Mouse (Mus musculus) G1E (cell line): ENCODE results near the gene Timd4. TPM values are rescaled to one million over a fixed set of nuclear protein-coding genes. Genes with fewer than 3 reads are reported as not detected.

Experiments
- ATAC-seq: 2 replicates; pipeline ENCODE4 v1.8.0; 2016; ENCODE audit warnings: mild to moderate bottlenecking; ENCODE audit not compliant: insufficient number of reproducible peaks, poor library complexity, low FRiP score, severe bottlenecking; ENCODE audit errors: extremely low read depth
- DNase-seq: peaks from one replicate; pipeline ENCODE4 v3.0.0; 2012; ENCODE audit warnings: low spot score
- H3K27me3 ChIP-seq: 2 replicates; pipeline ENCODE4 v1.6.1; 2012; ENCODE audit warnings: mild to moderate bottlenecking, low read length, inconsistent platforms; ENCODE audit not compliant: insufficient read depth
- H3K36me3 ChIP-seq: replicated peaks from 2 replicates; pipeline ENCODE3; 2012; ENCODE audit warnings: mild to moderate bottlenecking, inconsistent platforms
- H3K4me1 ChIP-seq: 2 replicates; pipeline ENCODE4 v1.6.1; 2012; ENCODE audit warnings: low read depth, low read length, inconsistent platforms, mixed read lengths; ENCODE audit not compliant: insufficient read depth
- H3K4me3 ChIP-seq: 2 replicates; pipeline ENCODE4 v1.5.1; 2012; ENCODE audit warnings: low read depth, mild to moderate bottlenecking, inconsistent platforms, low read length, moderate library complexity, mixed read lengths
- H3K9me3 ChIP-seq: replicated peaks from 2 replicates; pipeline ENCODE4 v1.6.1; 2012; ENCODE audit warnings: inconsistent platforms
- CTCF ChIP-seq: IDR thresholded peaks from 2 replicates; pipeline ENCODE4 v1.5.1; 2012; ENCODE audit warnings: low read depth, low read length, inconsistent platforms, mixed read lengths
- GATA1 ChIP-seq: IDR thresholded peaks from 2 replicates; pipeline ENCODE4 v1.6.1; 2012; ENCODE audit warnings: borderline replicate concordance, low read length, inconsistent platforms, mixed read lengths
- GATA2 ChIP-seq: IDR thresholded peaks from 2 replicates; pipeline ENCODE4 v1.6.1; 2012; ENCODE audit warnings: low read depth, low read length, inconsistent platforms, borderline replicate concordance
- POLR2AphosphoS5 ChIP-seq: IDR thresholded peaks from 2 replicates; pipeline ENCODE4 v1.6.1; 2012; ENCODE audit warnings: low read depth, low read length, inconsistent platforms; ENCODE audit not compliant: insufficient replicate concordance
- TAL1 ChIP-seq: conservative IDR thresholded peaks from 2 replicates; pipeline ENCODE4 v1.6.1; 2012; ENCODE audit warnings: low read depth, low read length, inconsistent platforms, mixed read lengths
- polyA plus RNA-seq: library from polyadenylated mRNA; stranded (reverse); fragments of >175 nt; gene quantifications from 2 replicates; pipeline ENCODE4 v1.2.3, GENCODE M21; 2012
- total RNA-seq, 2 experiments: library from RNA; stranded (forward) in 1 of 2; stranded (reverse) in 1 of 2; fragments of 200-1000 nt in 1 of 2; fragments of >200 nt in 1 of 2; fragmentation: Nextera tagmentation in 1 of 2; gene quantifications; 2 replicates each; pipeline ENCODE4 v1.2.3; 2014 to 2017

Timd4 gene
- total and polyA plus RNA-seq, 3 experiments = not detected

- TF ChIP-seq GATA1 = no peak
- Histone ChIP-seq H3K4me1 (no peaks in the 10 kb centered on the region), H3K27me3 (no peaks in the 10 kb centered on the region), H3K4me3 (no peak overlapping the region), H3K36me3 (no peaks in the 10 kb centered on the region), H3K9me3 (no peaks in the 10 kb centered on the region)
- no peak for ATAC-seq
- DNase-seq = no peak
Observed at GRCm38 (mm10) chr11:46835080-46835479, 24.5 kb downstream of the Timd4 start.

GRCm38 (mm10) chr11:46842015-46842726 lies 31.6 kb downstream of the Timd4 start:
- Histone ChIP-seq H3K4me1 (no peaks in the 10 kb centered on the region), H3K9me3 (no peaks in the 10 kb centered on the region), H3K36me3 (no peaks in the 10 kb centered on the region), H3K27me3 (no peaks in the 10 kb centered on the region), H3K4me3 (no peak overlapping the region)
- no peak for TF ChIP-seq GATA1
- TF ChIP-seq GATA2 = no peak
- TF ChIP-seq POLR2AphosphoS5 = no peak
- TF ChIP-seq CTCF = no peak
- no peak for TF ChIP-seq TAL1
- ATAC-seq (no peak), DNase-seq (no peak)

- Histone ChIP-seq H3K4me1 (no peaks in the 10 kb centered on the region), H3K27me3 (no peaks in the 10 kb centered on the region), H3K36me3 (no peaks in the 10 kb centered on the region), H3K4me3 (no peak overlapping the region), H3K9me3 (no peaks in the 10 kb centered on the region)
- DNase-seq (no peak), ATAC-seq (no peak)
- no peak for TF ChIP-seq TAL1
- no peak for TF ChIP-seq POLR2AphosphoS5
- TF ChIP-seq GATA2 = no peak
- TF ChIP-seq CTCF = no peak
- no peak for TF ChIP-seq GATA1
Observed at GRCm38 (mm10) chr11:46846661-46847060, 36.1 kb downstream of the Timd4 start.

GRCm38 (mm10) chr11:46847827-46848220 lies 37.2 kb downstream of the Timd4 start:
- no peaks in the 10 kb centered on the region for H3K4me1 ChIP-seq
- DNase-seq (no peak), ATAC-seq (no peak)
- TF ChIP-seq GATA2 = no peak
- TF ChIP-seq TAL1 = no peak
- TF ChIP-seq CTCF = no peak
- no peak for TF ChIP-seq POLR2AphosphoS5
- TF ChIP-seq GATA1 = no peak
- no peaks in the 10 kb centered on the region for H3K9me3 ChIP-seq
- no peaks in the 10 kb centered on the region for H3K36me3 ChIP-seq
- no peaks in the 10 kb centered on the region for H3K27me3 ChIP-seq
- no peak overlapping the region for H3K4me3 ChIP-seq

GRCm38 (mm10) chr11:46848221-46848971 lies 37.8 kb downstream of the Timd4 start:
- no peak overlapping the region for H3K4me3 ChIP-seq
- TF ChIP-seq CTCF = no peak
- TF ChIP-seq GATA1 = no peak
- no peak for TF ChIP-seq GATA2
- no peak for TF ChIP-seq TAL1
- TF ChIP-seq POLR2AphosphoS5 = no peak
- ATAC-seq (no peak), DNase-seq (no peak)
- H3K36me3 ChIP-seq = no peaks in the 10 kb centered on the region
- no peaks in the 10 kb centered on the region for H3K4me1 ChIP-seq
- no peaks in the 10 kb centered on the region for H3K9me3 ChIP-seq
- no peaks in the 10 kb centered on the region for H3K27me3 ChIP-seq

GRCm38 (mm10) chr11:46864809-46865208 lies 54.2 kb downstream of the Timd4 start:
- no peak overlapping the region for H3K4me3 ChIP-seq
- no peaks in the 10 kb centered on the region for H3K27me3 ChIP-seq
- no peak for TF ChIP-seq POLR2AphosphoS5
- TF ChIP-seq CTCF = no peak
- no peak for TF ChIP-seq GATA2
- TF ChIP-seq TAL1 = no peak
- TF ChIP-seq GATA1 = no peak
- no peaks in the 10 kb centered on the region for H3K4me1 ChIP-seq
- H3K9me3 ChIP-seq = no peaks in the 10 kb centered on the region
- ATAC-seq (no peak), DNase-seq (no peak)
- no peaks in the 10 kb centered on the region for H3K36me3 ChIP-seq
